Mouse (Mus musculus): ENCODE results near the gene Syap1. TPM values are rescaled to one million over a fixed set of nuclear protein-coding genes. Genes with fewer than 3 reads are reported as not detected.
"Not testable (repeated sequence)": the region's sequence is repeated elsewhere in the genome, so short reads cannot be mapped to it uniquely, and the experiment has no call there.

Syap1 gene
- polyA plus RNA-seq, 1 experiment from 2014 or later: 50.3 TPM

DNA sequence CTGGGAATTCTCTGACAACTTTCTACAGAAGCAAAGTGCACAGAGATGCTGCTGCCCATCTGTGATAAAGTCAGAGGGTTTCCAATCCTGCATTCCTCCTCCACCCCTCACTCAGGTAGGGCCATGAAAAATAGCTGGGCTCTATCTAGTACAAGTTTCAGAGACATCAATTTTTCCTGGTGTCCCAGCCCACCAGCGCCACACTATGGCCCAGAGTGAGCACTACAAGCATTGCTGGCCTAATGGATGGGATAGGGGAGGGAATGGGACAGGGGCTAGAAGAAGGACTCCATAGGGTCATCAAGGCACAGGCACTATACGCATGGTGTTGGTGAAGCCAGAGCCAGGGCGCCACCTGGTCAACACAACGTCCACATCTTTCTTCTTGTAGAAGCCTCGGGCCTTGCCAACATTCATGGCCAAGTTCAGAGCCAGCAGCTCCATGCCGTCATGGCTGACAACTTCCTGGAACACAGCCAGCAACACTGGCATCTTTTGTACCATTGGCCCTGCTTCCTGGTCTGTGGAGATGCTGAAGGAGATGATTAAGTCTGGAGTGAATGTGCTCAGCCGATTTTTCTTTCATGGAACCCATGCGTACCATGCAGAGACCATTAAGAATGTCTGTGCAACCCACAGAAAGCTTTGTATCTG, 43.7 kb downstream of the Syap1 start:
- no peaks in the 10 kb centered on the region for H3K9me3 ChIP-seq (ENCODE audit: control insufficient read depth, low read length)
- H3K4me3 ChIP-seq (ENCODE audit: low read depth, low read length): no peak overlapping the region
- ATAC-seq (ENCODE audit: low read depth): no peak
- no peaks in the 10 kb centered on the region for H3K36me3 ChIP-seq (ENCODE audit: control insufficient read depth, insufficient read depth, low read length)
- DNase-seq (ENCODE audit: low spot score): no peak
- no peak overlapping the region for H3K27ac ChIP-seq (replicated peaks; ENCODE audit: low read depth, low read length)
- no peak overlapping the region for H3K4me2 ChIP-seq (ENCODE audit: low read depth, low read length)
- no peak overlapping the region for H3K9ac ChIP-seq (ENCODE audit: low read depth, low read length)
- no peaks in the 10 kb centered on the region for H3K27me3 ChIP-seq (replicated peaks; ENCODE audit: control insufficient read depth, insufficient read depth, low read length)
- 63% methylated on average over 8 of the region's 8 CpGs for WGBS
- no peaks in the 10 kb centered on the region for H3K4me1 ChIP-seq (ENCODE audit: control insufficient read depth, insufficient read depth, low read length)

- no peak overlapping the region for H3K4me3 ChIP-seq (ENCODE audit: low read depth, low read length)
- no peak overlapping the region for H3K27ac ChIP-seq (replicated peaks; ENCODE audit: low read depth, low read length)
- H3K4me2 ChIP-seq (ENCODE audit: low read depth, low read length): no peak overlapping the region
- no peak for ATAC-seq (ENCODE audit: low read depth)
- H3K27me3 ChIP-seq (replicated peaks; ENCODE audit: control insufficient read depth, insufficient read depth, low read length): no peaks in the 10 kb centered on the region
- no peaks in the 10 kb centered on the region for H3K9me3 ChIP-seq (ENCODE audit: control insufficient read depth, low read length)
- no peaks in the 10 kb centered on the region for H3K36me3 ChIP-seq (ENCODE audit: control insufficient read depth, insufficient read depth, low read length)
- H3K9ac ChIP-seq (ENCODE audit: low read depth, low read length): no peak overlapping the region
- 46% methylated on average over 3 of the region's 3 CpGs for WGBS
- no peak for DNase-seq (ENCODE audit: low spot score)
- H3K4me1 ChIP-seq (ENCODE audit: control insufficient read depth, insufficient read depth, low read length): no peaks in the 10 kb centered on the region
Measured at GRCm38 (mm10) chrX:162832101-162832500, 56.1 kb downstream of the Syap1 start.

DNA sequence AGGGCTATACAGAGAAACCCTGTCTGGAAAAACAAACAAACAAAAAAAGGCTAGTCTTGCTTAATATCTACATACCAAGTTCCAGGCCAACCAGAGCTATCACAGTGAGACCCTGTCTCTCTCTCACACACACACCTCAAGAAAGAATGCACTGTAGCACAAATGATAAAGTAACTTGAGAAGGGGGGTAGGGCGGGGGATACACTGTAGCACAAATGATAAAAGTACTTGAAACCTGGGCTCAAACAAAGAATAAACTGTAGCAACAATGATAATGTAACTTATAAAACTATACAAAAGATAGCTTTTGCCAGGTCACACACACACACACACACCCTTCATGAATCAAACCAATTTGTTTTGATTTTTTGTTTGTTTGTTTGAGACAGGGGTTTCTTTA, 56.7 kb downstream of the Syap1 start:
- ATAC-seq (ENCODE audit: low read depth): no peak
- Histone ChIP-seq H3K9me3 (ENCODE audit: control insufficient read depth, low read length) (no peaks in the 10 kb centered on the region), H3K36me3 (ENCODE audit: control insufficient read depth, insufficient read depth, low read length) (no peaks in the 10 kb centered on the region), H3K4me2 (ENCODE audit: low read depth, low read length) (no peak overlapping the region), H3K27ac (replicated peaks; ENCODE audit: low read depth, low read length) (no peak overlapping the region), H3K27me3 (replicated peaks; ENCODE audit: control insufficient read depth, insufficient read depth, low read length) (no peaks in the 10 kb centered on the region), H3K4me3 (ENCODE audit: low read depth, low read length) (no peak overlapping the region), H3K9ac (ENCODE audit: low read depth, low read length) (no peak overlapping the region), H3K4me1 (ENCODE audit: control insufficient read depth, insufficient read depth, low read length) (no peaks in the 10 kb centered on the region)
- no peak for DNase-seq (ENCODE audit: low spot score)
- WGBS: 61% methylated on average over 1 of the region's 1 CpGs

GRCm38 (mm10) chrX:162831036-162831435, 57.2 kb downstream of the Syap1 start:
- no peak for DNase-seq (ENCODE audit: low spot score)
- H3K36me3 ChIP-seq (ENCODE audit: control insufficient read depth, insufficient read depth, low read length): no peaks in the 10 kb centered on the region
- no peak overlapping the region for H3K4me3 ChIP-seq (ENCODE audit: low read depth, low read length)
- H3K9me3 ChIP-seq (ENCODE audit: control insufficient read depth, low read length): no peaks in the 10 kb centered on the region
- no peak for ATAC-seq (ENCODE audit: low read depth)
- H3K27ac ChIP-seq (replicated peaks; ENCODE audit: low read depth, low read length): no peak overlapping the region
- WGBS: 13% methylated on average over 1 of the region's 1 CpGs
- no peak overlapping the region for H3K9ac ChIP-seq (ENCODE audit: low read depth, low read length)
- H3K4me2 ChIP-seq (ENCODE audit: low read depth, low read length): no peak overlapping the region
- no peaks in the 10 kb centered on the region for H3K4me1 ChIP-seq (ENCODE audit: control insufficient read depth, insufficient read depth, low read length)
- no peaks in the 10 kb centered on the region for H3K27me3 ChIP-seq (replicated peaks; ENCODE audit: control insufficient read depth, insufficient read depth, low read length)

- H3K27ac ChIP-seq (replicated peaks; ENCODE audit: low read depth, low read length); ATAC-seq (ENCODE audit: low read depth); H3K27me3 ChIP-seq (replicated peaks; ENCODE audit: control insufficient read depth, insufficient read depth, low read length); H3K36me3 ChIP-seq (ENCODE audit: control insufficient read depth, insufficient read depth, low read length); H3K4me1 ChIP-seq (ENCODE audit: control insufficient read depth, insufficient read depth, low read length); H3K9ac ChIP-seq (ENCODE audit: low read depth, low read length); H3K4me3 ChIP-seq (ENCODE audit: low read depth, low read length); DNase-seq (ENCODE audit: low spot score); H3K9me3 ChIP-seq (ENCODE audit: control insufficient read depth, low read length): not testable (repeated sequence)
- 58% methylated on average over 2 of the region's 2 CpGs for WGBS
- H3K4me2 ChIP-seq (ENCODE audit: low read depth, low read length): 0 out of 2 replicates have a peak overlapping the region, but pooled peaks have one; percentile 47
Measured at GRCm38 (mm10) chrX:162830313-162830712, 57.9 kb downstream of the Syap1 start.

DNA sequence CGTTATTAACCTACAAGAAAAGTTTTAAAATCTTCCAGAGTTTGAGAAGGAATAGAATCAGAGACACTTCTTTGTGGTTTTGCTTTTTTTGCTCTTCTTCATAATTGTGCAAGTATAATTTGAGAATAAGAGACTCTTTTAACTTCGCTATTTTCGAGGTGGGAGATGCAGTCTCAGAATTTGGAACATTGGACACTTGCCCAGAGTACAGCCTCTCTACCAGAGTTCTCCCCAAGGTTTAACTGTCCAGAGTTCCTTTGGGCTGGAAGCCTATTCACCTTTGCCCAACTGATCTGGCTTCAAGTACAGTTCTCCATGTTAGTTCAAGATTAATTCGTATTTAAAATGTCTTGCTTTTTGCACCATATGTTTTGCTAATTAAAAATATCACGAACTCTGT, 58.5 kb downstream of the Syap1 start:
- Histone ChIP-seq H3K9me3 (ENCODE audit: control insufficient read depth, low read length) (no peaks in the 10 kb centered on the region), H3K4me3 (ENCODE audit: low read depth, low read length) (peak overlapping the region; percentile 55), H3K27me3 (replicated peaks; ENCODE audit: control insufficient read depth, insufficient read depth, low read length) (no peaks in the 10 kb centered on the region), H3K4me2 (ENCODE audit: low read depth, low read length) (peak overlapping the region; percentile 47), H3K36me3 (ENCODE audit: control insufficient read depth, insufficient read depth, low read length) (no peaks in the 10 kb centered on the region), H3K27ac (replicated peaks; ENCODE audit: low read depth, low read length) (no peak overlapping the region), H3K4me1 (ENCODE audit: control insufficient read depth, insufficient read depth, low read length) (no peaks in the 10 kb centered on the region), H3K9ac (ENCODE audit: low read depth, low read length) (peak overlapping the region; percentile 48; the same call in 1 of the 2 replicates)
- WGBS: 37% methylated on average over 5 of the region's 5 CpGs
- ATAC-seq (ENCODE audit: low read depth) (no peak), DNase-seq (ENCODE audit: low spot score) (no peak)

DNA sequence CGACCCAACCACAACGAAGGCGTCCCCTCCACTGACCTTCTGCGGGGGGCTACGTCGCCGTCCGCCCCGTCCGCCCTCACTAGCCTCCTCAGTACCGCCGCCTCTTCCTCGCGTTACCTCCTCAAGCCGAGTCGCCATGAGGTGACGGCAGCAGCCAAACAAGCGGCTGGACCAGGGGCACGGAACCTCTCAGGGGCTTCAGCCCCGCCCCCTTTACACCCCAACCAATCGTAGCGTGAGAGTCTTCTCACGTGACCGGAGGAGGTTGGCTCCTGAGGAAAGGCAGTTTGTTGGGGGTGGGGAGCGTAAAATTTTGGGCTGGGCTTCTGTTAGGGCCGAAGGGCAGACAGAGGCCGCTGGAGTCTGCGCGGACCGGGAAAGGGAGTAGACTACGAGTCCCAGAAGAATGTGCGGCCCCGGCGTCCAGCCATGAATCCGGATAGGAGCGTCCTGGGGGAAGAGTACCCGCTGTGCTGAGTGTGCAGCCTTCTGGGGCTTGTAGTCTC, 59.0 kb downstream of the Syap1 start, which contains the start of gene Txlng:
Gene Txlng, minus strand, starts transcription at position 252 of the 506 bp plus-strand sequence.
- Histone ChIP-seq H3K9ac (ENCODE audit: low read depth, low read length) (peak within 1 kb of the TSS; percentile 55), H3K4me2 (ENCODE audit: low read depth, low read length) (peak within 1 kb of the TSS; percentile 84), H3K36me3 (ENCODE audit: control insufficient read depth, insufficient read depth, low read length) (no peaks in the 10 kb centered on the region), H3K27me3 (replicated peaks; ENCODE audit: control insufficient read depth, insufficient read depth, low read length) (no peaks in the 10 kb centered on the region), H3K27ac (replicated peaks; ENCODE audit: low read depth, low read length) (no peak within 1 kb of the TSS), H3K4me3 (ENCODE audit: low read depth, low read length) (peak within 1 kb of the TSS; percentile 55), H3K9me3 (ENCODE audit: control insufficient read depth, low read length) (no peaks in the 10 kb centered on the region), H3K4me1 (ENCODE audit: control insufficient read depth, insufficient read depth, low read length) (no peaks in the 10 kb centered on the region)
- DNase-seq (ENCODE audit: low spot score) (peak; percentile 98), ATAC-seq (ENCODE audit: low read depth) (peak; percentile 99)
- 26% methylated on average over 36 of the region's 37 CpGs for WGBS

DNA sequence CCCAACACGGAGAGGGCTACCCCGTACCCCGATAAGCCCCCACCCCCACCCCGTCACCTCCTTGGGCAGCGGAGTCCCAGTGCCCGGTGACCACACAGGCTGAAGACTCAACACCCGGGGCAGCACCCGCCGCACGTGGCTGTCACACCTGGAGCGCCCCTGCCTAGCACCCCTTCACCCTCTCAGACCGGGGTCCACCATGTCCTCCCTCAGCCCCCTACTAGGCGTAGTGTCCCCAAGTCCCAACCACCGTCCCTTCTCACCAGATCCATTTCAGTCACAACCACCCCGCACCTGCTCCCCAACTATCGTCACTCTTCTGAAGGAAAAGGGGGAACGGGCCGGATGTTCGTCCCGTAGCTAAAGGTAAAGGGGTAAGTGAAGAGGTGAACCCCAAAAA, 59.5 kb downstream of the Syap1 start:
- DNase-seq (ENCODE audit: low spot score) (no peak), ATAC-seq (ENCODE audit: low read depth) (0 out of 2 replicates have a peak, but pooled peaks have one; percentile 9)
- H3K4me1 ChIP-seq (ENCODE audit: control insufficient read depth, insufficient read depth, low read length): no peaks in the 10 kb centered on the region
- no peaks in the 10 kb centered on the region for H3K27me3 ChIP-seq (replicated peaks; ENCODE audit: control insufficient read depth, insufficient read depth, low read length)
- no peaks in the 10 kb centered on the region for H3K9me3 ChIP-seq (ENCODE audit: control insufficient read depth, low read length)
- no peaks in the 10 kb centered on the region for H3K36me3 ChIP-seq (ENCODE audit: control insufficient read depth, insufficient read depth, low read length)
- peak overlapping the region; percentile 55 for H3K4me3 ChIP-seq (ENCODE audit: low read depth, low read length)
- H3K9ac ChIP-seq (ENCODE audit: low read depth, low read length): peak overlapping the region; percentile 55
- H3K4me2 ChIP-seq (ENCODE audit: low read depth, low read length): peak overlapping the region; percentile 84
- no peak overlapping the region for H3K27ac ChIP-seq (replicated peaks; ENCODE audit: low read depth, low read length)
- 14% methylated on average over 9 of the region's 20 CpGs for WGBS

DNA sequence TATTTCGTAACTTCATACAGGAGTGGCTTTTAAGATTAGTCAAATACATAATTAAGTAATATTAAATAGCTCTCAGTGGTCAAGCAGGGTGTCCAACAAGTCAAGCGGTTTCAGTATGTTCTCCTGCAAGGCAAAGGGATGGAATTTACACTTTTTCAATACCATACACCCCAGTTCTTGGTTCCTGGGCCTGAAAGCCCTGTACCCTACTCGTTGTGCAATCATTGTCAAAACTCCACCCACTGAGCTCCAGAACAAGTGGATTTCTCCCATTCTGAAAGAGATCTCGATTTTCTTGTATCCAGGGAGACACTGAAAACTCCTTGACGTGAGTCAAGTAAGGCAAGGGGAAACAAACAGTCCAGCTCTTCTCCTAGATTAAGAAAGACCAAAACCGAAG, 60.2 kb downstream of the Syap1 start:
- no peak overlapping the region for H3K27ac ChIP-seq (replicated peaks; ENCODE audit: low read depth, low read length)
- 39% methylated on average over 6 of the region's 6 CpGs for WGBS

More for the DNA sequence above, 60.2 kb downstream of the Syap1 start:
- H3K4me3 ChIP-seq (ENCODE audit: low read depth, low read length): peak overlapping the region; percentile 55
- no peak for ATAC-seq (ENCODE audit: low read depth)
- no peaks in the 10 kb centered on the region for H3K9me3 ChIP-seq (ENCODE audit: control insufficient read depth, low read length)
- H3K36me3 ChIP-seq (ENCODE audit: control insufficient read depth, insufficient read depth, low read length): no peaks in the 10 kb centered on the region
- no peaks in the 10 kb centered on the region for H3K4me1 ChIP-seq (ENCODE audit: control insufficient read depth, insufficient read depth, low read length)
- H3K4me2 ChIP-seq (ENCODE audit: low read depth, low read length): peak overlapping the region; percentile 84
- no peaks in the 10 kb centered on the region for H3K27me3 ChIP-seq (replicated peaks; ENCODE audit: control insufficient read depth, insufficient read depth, low read length)
- H3K9ac ChIP-seq (ENCODE audit: low read depth, low read length): no peak overlapping the region
- no peak for DNase-seq (ENCODE audit: low spot score)
